Mouse (Mus musculus) cerebellum, adult 2 months (tissue): ENCODE results near the gene A930017K11Rik.

Experiments
- CTCF ChIP-seq: fragments of 200-500 bp; IDR thresholded peaks from 2 replicates; pipeline ENCODE4 v1.5.1; 2011; ENCODE audit warnings: low read depth, mild to moderate bottlenecking, control low read depth, low read length, moderate library complexity, borderline replicate concordance; ENCODE audit not compliant: insufficient read depth
- POLR2A ChIP-seq: fragments of 200-500 bp; IDR thresholded peaks from 2 replicates; pipeline ENCODE4 v1.6.1; 2011; ENCODE audit warnings: low read length, control low read depth, borderline replicate concordance; ENCODE audit not compliant: insufficient read depth

- TF ChIP-seq POLR2A (no peak), CTCF (no peak)
These were observed 4.8 kb downstream of the A930017K11Rik start for GRCm38 (mm10) chr17:25947576-25947975.
